Mouse (Mus musculus) heart, postnatal 0 days (tissue): ENCODE measurements around the gene Cdkn1b. TPM values are rescaled to one million over a fixed set of nuclear protein-coding genes. Genes with fewer than 3 reads are reported as not detected.

Experiments
- ATAC-seq: fragments of 200-750 bp; cut with Nextera tagmentation; 2 replicates; pipeline ENCODE4 v1.8.0; 2017; ENCODE audit warnings: low read depth, moderate number of reproducible peaks, moderate library complexity; ENCODE audit not compliant: insufficient read depth
- DNase-seq: peaks from one replicate; pipeline ENCODE4 v3.0.0-alpha.2; 2016; ENCODE audit warnings: low spot score
- H3K27ac ChIP-seq: fragments of 300-500 bp; sonication (generic); 2 replicates; pipeline ENCODE4 v1.5.1; 2014; ENCODE audit warnings: low read depth, mild to moderate bottlenecking
- H3K27me3 ChIP-seq: fragments of 300-500 bp; sonication (generic); 2 replicates; pipeline ENCODE4 v1.6.1; 2014; ENCODE audit warnings: low read length, mixed read lengths; ENCODE audit not compliant: control insufficient read depth, insufficient read depth
- H3K36me3 ChIP-seq: fragments of 300-500 bp; sonication (generic); replicated peaks from 2 replicates; pipeline ENCODE4 v1.6.1; 2014; ENCODE audit warnings: low read length, mixed read lengths; ENCODE audit not compliant: control insufficient read depth, insufficient read depth
- H3K4me1 ChIP-seq: fragments of 300-500 bp; sonication (generic); 2 replicates; pipeline ENCODE4 v1.6.1; 2014; ENCODE audit warnings: antibody characterized with exemption; ENCODE audit not compliant: control insufficient read depth, insufficient read depth
- H3K4me2 ChIP-seq: fragments of 300-500 bp; sonication (generic); 2 replicates; pipeline ENCODE4 v1.6.1; 2014; ENCODE audit warnings: low read depth, mild to moderate bottlenecking, low read length, moderate library complexity
- H3K4me3 ChIP-seq: fragments of 300-500 bp; sonication (generic); 2 replicates; pipeline ENCODE4 v1.5.1; 2014; ENCODE audit warnings: low read depth, low read length
- H3K9ac ChIP-seq: fragments of 300-500 bp; sonication (generic); replicated peaks from 2 replicates; pipeline ENCODE4 v1.6.1; 2014; ENCODE audit warnings: low read depth, low read length, mixed read lengths
- H3K9me3 ChIP-seq: fragments of 300-500 bp; sonication (generic); replicated peaks from 2 replicates; pipeline ENCODE4 v1.6.1; 2016; ENCODE audit warnings: low read length; ENCODE audit not compliant: control insufficient read depth
- CTCF ChIP-seq: IDR thresholded peaks from 2 replicates; pipeline ENCODE4 v1.5.1; 2016; ENCODE audit warnings: antibody characterized with exemption, control low read depth, low read depth
- EP300 ChIP-seq: IDR thresholded peaks from 2 replicates; pipeline ENCODE4 v1.6.1; 2016; ENCODE audit warnings: antibody characterized with exemption, low read depth
- WGBS: fragments of 180-500 bp; shearing (Covaris S2); extraction: QIAGEN DNeasy Blood & Tissue Kit; methylation state at CpG from one replicate; pipeline ENCODE4 v1.1.7; 2014; 5-methylcytosine and 5-hydroxymethylcytosine counted together
- polyA plus RNA-seq: library from polyadenylated mRNA; unstranded; fragments of >200 nt; fragmentation: Nextera tagmentation; extraction: Ambion mirVana; gene quantifications from 2 replicates; pipeline ENCODE4 v1.2.1, GENCODE M21; 2015
- total RNA-seq: library from RNA; depleted of rRNA; stranded (reverse); fragments of >200 nt; gene quantifications from 2 replicates; pipeline ENCODE4 v1.2.3, GENCODE M21; 2014; ENCODE audit warnings: low replicate concordance

Cdkn1b gene
- total and polyA plus RNA-seq, 2 experiments from 2014 or later: 23.7 to 42.9 TPM

DNA sequence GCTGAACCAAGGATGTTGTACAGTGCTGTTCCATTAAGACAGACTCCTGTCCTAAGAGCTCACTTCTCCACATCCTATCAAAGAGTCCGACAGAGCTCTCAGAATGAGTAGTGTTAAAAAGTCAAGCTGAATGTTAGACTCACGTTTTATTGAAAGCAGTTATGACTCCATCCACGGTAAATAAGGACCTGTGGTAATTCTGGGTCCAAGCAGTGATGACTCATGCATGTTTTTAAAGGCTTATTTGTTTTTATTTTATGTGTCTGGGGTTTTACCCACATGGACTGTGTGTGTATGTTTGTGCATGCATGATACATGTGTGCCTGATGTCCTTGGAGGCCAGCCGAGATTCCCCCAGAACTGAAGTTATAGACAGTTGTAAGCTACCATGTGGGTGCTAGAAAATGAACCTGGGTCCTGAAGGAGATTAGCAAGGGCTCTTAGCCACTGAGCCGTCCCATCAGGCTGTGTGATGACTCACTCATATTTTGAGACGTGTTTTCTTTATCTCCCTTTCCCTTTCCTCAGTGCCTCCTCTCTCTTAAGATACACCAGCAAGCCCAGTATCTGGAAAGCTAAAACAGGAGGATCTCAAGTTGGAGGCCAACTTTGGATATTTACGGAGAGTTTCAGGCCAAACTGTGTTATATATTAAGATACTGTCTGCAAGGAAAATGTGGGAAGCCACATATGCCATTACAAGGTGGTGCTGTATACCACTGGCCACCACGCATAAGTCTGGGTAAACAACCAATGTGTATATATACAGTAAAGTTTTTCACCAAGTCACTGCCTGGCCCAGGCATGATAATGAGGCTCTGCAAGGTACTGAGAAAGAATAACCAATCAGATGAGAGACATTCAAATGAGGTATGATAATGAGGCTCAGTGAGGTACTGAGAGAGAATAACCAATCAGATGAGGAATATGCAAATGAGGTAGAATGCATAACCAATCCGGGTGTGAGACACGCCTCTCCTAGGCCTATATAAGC, 16.0 kb upstream of the Cdkn1b start:
- no peaks in the 10 kb centered on the region for H3K36me3 ChIP-seq
- no peak overlapping the region for H3K4me3 ChIP-seq
- no peaks in the 10 kb centered on the region for H3K27me3 ChIP-seq
- ATAC-seq: no peak
- no peak for TF ChIP-seq CTCF
- no peak for TF ChIP-seq EP300
- 71% methylated on average over 9 of the region's 10 CpGs for WGBS
- H3K27ac ChIP-seq: no peak overlapping the region
- DNase-seq: no peak
- H3K4me2 ChIP-seq: no peak overlapping the region
- H3K4me1 ChIP-seq: peaks cover 4% of the 10 kb centered on the region
- H3K9me3 ChIP-seq: no peaks in the 10 kb centered on the region
- no peak overlapping the region for H3K9ac ChIP-seq

GRCm38 (mm10) chr6:134905811-134906210, 14.4 kb upstream of the Cdkn1b start:
- no peak overlapping the region for H3K27ac ChIP-seq
- no peak for DNase-seq
- no peak for ATAC-seq
- TF ChIP-seq EP300 (no peak), CTCF (no peak)
- WGBS: 64% methylated on average over 1 of the region's 1 CpGs
- H3K9ac ChIP-seq: no peak overlapping the region
- no peaks in the 10 kb centered on the region for H3K36me3 ChIP-seq
- H3K9me3 ChIP-seq: no peaks in the 10 kb centered on the region
- no peak overlapping the region for H3K4me3 ChIP-seq
- no peak overlapping the region for H3K4me2 ChIP-seq
- no peaks in the 10 kb centered on the region for H3K27me3 ChIP-seq
- H3K4me1 ChIP-seq: no peaks in the 10 kb centered on the region

- no peak overlapping the region for H3K9ac ChIP-seq
- H3K27ac ChIP-seq: no peak overlapping the region
- no peaks in the 10 kb centered on the region for H3K9me3 ChIP-seq
- DNase-seq (no peak), ATAC-seq (no peak)
- H3K4me2 ChIP-seq: no peak overlapping the region
- H3K4me1 ChIP-seq: 0 out of 2 replicates have a peak, but pooled peaks cover 5% of the 10 kb centered on the region
- no peaks in the 10 kb centered on the region for H3K27me3 ChIP-seq
- TF ChIP-seq EP300: no peak
- TF ChIP-seq CTCF: no peak
- WGBS: 89% methylated on average over 5 of the region's 5 CpGs
- H3K4me3 ChIP-seq: no peak overlapping the region
- H3K36me3 ChIP-seq: no peaks in the 10 kb centered on the region
Measured at GRCm38 (mm10) chr6:134914523-134914922, 5.7 kb upstream of the Cdkn1b start.

GRCm38 (mm10) chr6:134916641-134917040, 3.6 kb upstream of the Cdkn1b start:
- no peaks in the 10 kb centered on the region for H3K36me3 ChIP-seq
- DNase-seq (peak; percentile 45), ATAC-seq (no peak)
- 2% methylated on average over 11 of the region's 11 CpGs for WGBS
- H3K4me2 ChIP-seq: peak overlapping the region; percentile 83
- peak overlapping the region; percentile 76 for H3K27ac ChIP-seq
- H3K4me1 ChIP-seq: 0 out of 2 replicates have a peak, but pooled peaks cover 5% of the 10 kb centered on the region
- no peaks in the 10 kb centered on the region for H3K27me3 ChIP-seq
- H3K9ac ChIP-seq: peak overlapping the region; percentile 63
- no peaks in the 10 kb centered on the region for H3K9me3 ChIP-seq
- TF ChIP-seq EP300 (no peak), CTCF (no peak)
- peak overlapping the region; percentile 57 for H3K4me3 ChIP-seq

DNA sequence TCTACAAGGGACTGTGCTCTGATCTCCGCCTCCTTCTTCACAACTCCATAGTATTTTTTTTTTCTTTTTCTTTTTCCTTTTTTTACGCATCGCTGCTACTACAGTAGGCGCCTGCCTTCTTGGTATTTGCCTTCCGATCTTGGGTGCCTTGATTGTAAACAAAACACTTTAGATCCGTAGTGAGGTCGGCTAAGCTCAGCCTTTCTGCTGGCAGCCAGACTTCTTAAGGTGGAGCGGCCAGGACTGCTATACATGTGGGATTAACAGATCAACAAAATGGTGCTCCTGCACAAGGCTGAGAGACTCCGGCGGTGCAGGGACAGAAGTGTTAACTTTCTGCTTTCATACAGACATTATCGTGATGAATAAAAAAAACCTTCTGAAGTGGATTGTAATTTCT, 3.1 kb upstream of the Cdkn1b start:
- peak overlapping the region; percentile 63 for H3K9ac ChIP-seq
- DNase-seq: peak; percentile 65
- H3K9me3 ChIP-seq: no peaks in the 10 kb centered on the region
- no peaks in the 10 kb centered on the region for H3K27me3 ChIP-seq
- WGBS: under 1% methylated on average over 11 of the region's 11 CpGs
- H3K4me1 ChIP-seq: 0 out of 2 replicates have a peak, but pooled peaks cover 5% of the 10 kb centered on the region
- TF ChIP-seq CTCF: no peak
- no peak for TF ChIP-seq EP300
- no peak for ATAC-seq
- peak overlapping the region; percentile 57 for H3K4me3 ChIP-seq
- H3K4me2 ChIP-seq: peak overlapping the region; percentile 83
- peak overlapping the region; percentile 76 for H3K27ac ChIP-seq
- no peaks in the 10 kb centered on the region for H3K36me3 ChIP-seq
